Mouse (Mus musculus) G1E (cell line): ENCODE data around the gene Tmprss9.

Experiments
- CTCF ChIP-seq: IDR thresholded peaks from 2 replicates; pipeline ENCODE4 v1.5.1; 2012; ENCODE audit warnings: low read depth, low read length, inconsistent platforms, mixed read lengths
- GATA1 ChIP-seq: IDR thresholded peaks from 2 replicates; pipeline ENCODE4 v1.6.1; 2012; ENCODE audit warnings: borderline replicate concordance, low read length, inconsistent platforms, mixed read lengths
- GATA2 ChIP-seq: IDR thresholded peaks from 2 replicates; pipeline ENCODE4 v1.6.1; 2012; ENCODE audit warnings: low read depth, low read length, inconsistent platforms, borderline replicate concordance
- POLR2AphosphoS5 ChIP-seq: IDR thresholded peaks from 2 replicates; pipeline ENCODE4 v1.6.1; 2012; ENCODE audit warnings: low read depth, low read length, inconsistent platforms; ENCODE audit not compliant: insufficient replicate concordance
- TAL1 ChIP-seq: conservative IDR thresholded peaks from 2 replicates; pipeline ENCODE4 v1.6.1; 2012; ENCODE audit warnings: low read depth, low read length, inconsistent platforms, mixed read lengths

- TF ChIP-seq CTCF (no peak), GATA1 (no peak), POLR2AphosphoS5 (no peak), TAL1 (no peak), GATA2 (no peak)
Observed at GRCm38 (mm10) chr10:80917336-80917778, 45.7 kb downstream of the Tmprss9 start.
